Mouse (Mus musculus) olfactory bulb, adult 2 months (tissue): ENCODE measurements around the gene Ccdc110. TPM values are rescaled to one million over a fixed set of nuclear protein-coding genes. Genes with fewer than 3 reads are reported as not detected.

Experiments
- H3K27ac ChIP-seq: fragments of 200-500 bp; 2 replicates; pipeline ENCODE4 v1.5.1; 2012; ENCODE audit warnings: low read depth, low read length; ENCODE audit not compliant: insufficient read depth
- H3K4me1 ChIP-seq: fragments of 200-500 bp; 2 replicates; pipeline ENCODE4 v1.6.1; 2012; ENCODE audit warnings: low read length; ENCODE audit not compliant: control insufficient read depth, insufficient read depth
- H3K4me3 ChIP-seq: fragments of 200-500 bp; 2 replicates; pipeline ENCODE4 v1.5.1; 2012; ENCODE audit warnings: mild to moderate bottlenecking, low read depth, low read length, moderate library complexity; ENCODE audit not compliant: insufficient read depth
- CTCF ChIP-seq: fragments of 200-500 bp; IDR thresholded peaks from 2 replicates; pipeline ENCODE4 v1.5.1; 2012; ENCODE audit warnings: low read depth, mild to moderate bottlenecking, low read length, moderate library complexity; ENCODE audit not compliant: insufficient read depth
- POLR2A ChIP-seq: fragments of 200-500 bp; IDR thresholded peaks from 2 replicates; pipeline ENCODE4 v1.6.1; 2012; ENCODE audit warnings: mild to moderate bottlenecking, low read depth, low read length, moderate library complexity; ENCODE audit not compliant: insufficient read depth
- WGBS: fragments of 180-500 bp; shearing (Covaris S2); methylation state at CpG from one replicate; pipeline ENCODE4 v1.1.7; 2018; 5-methylcytosine and 5-hydroxymethylcytosine counted together
- polyA plus RNA-seq: library from polyadenylated mRNA; stranded (reverse); fragments of >200 nt; gene quantifications from 2 replicates; pipeline ENCODE4 v1.2.4, GENCODE M21; 2012; ENCODE audit warnings: low replicate concordance; ENCODE audit not compliant: missing spikeins, insufficient read depth, insufficient read length

Gene Ccdc110
- not detected in 2 replicates for polyA plus RNA-seq

- 3% methylated on average over 23 of the region's 23 CpGs for WGBS
- Histone ChIP-seq H3K27ac (no peak within 1 kb of the TSS), H3K4me3 (peak within 1 kb of the TSS; percentile 41), H3K4me1 (no peaks in the 10 kb centered on the region)
- TF ChIP-seq CTCF (peak; percentile 100), POLR2A (no peak)
Measured at GRCm38 (mm10) chr8:45934582-45935014, at the start of gene Ccdc110. TSS of gene Ccdc110 (plus strand) at chr8:45934619.

GRCm38 (mm10) chr8:45885202-45885685 lies 49.2 kb upstream of the Ccdc110 start, which contains the start of gene Pdlim3:
TSS of gene Pdlim3 (plus strand) at chr8:45885461.
- no peak for TF ChIP-seq CTCF
- TF ChIP-seq POLR2A: no peak
- WGBS: 4% methylated on average over 22 of the region's 22 CpGs
- H3K4me3 ChIP-seq: peak within 1 kb of the TSS; percentile 24
- H3K4me1 ChIP-seq: peaks cover 9% of the 10 kb centered on the region
- no peak within 1 kb of the TSS for H3K27ac ChIP-seq

- no peak for TF ChIP-seq CTCF
- TF ChIP-seq POLR2A: no peak
- H3K27ac ChIP-seq: no peak overlapping the region
- WGBS: 65% methylated on average over 2 of the region's 2 CpGs
- peaks cover 9% of the 10 kb centered on the region for H3K4me1 ChIP-seq
- H3K4me3 ChIP-seq: no peak overlapping the region
Measured at GRCm38 (mm10) chr8:45885775-45886174, 48.6 kb upstream of the Ccdc110 start.

DNA sequence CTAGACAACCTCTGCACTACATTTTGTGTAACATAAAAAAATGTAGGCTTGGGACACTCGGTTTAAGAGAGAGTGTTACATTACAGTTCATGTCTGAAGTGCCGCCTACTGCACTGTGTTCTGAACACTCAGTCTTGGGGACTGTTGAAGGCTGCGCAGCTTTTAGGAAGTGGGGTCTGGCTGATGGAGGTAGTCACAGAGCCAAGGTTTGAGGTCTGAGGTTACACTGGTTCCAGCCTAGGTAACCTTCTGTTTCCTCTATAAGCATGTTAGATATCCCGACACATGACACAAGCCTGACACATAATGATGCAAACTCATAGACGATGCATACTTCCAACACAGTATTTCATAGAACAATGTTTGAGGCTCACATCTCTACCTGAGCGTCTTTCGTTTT lies 44.7 kb upstream of the Ccdc110 start:
- WGBS: 95% methylated on average over 7 of the region's 7 CpGs
- Histone ChIP-seq H3K4me1 (peaks cover 9% of the 10 kb centered on the region), H3K4me3 (no peak overlapping the region), H3K27ac (no peak overlapping the region)
- TF ChIP-seq POLR2A (no peak), CTCF (no peak)

DNA sequence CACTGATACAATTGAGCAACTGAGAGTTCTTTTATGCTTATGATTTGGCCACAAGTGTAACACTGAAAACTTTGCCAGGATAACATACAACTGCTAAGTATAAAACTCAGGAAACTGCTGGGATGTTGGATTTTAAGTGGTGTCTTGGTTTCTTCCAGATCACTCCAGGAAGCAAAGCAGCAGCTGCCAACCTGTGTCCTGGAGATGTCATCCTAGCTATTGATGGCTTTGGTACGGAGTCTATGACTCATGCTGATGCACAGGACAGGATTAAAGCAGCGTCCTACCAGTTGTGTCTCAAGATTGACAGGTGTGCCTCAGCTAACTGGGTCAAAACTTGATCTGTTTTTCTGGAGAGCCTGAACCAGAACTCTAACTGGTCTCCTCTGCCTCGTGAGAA lies 37.8 kb upstream of the Ccdc110 start:
- Histone ChIP-seq H3K4me1 (no peaks in the 10 kb centered on the region), H3K27ac (no peak overlapping the region), H3K4me3 (no peak overlapping the region)
- 79% methylated on average over 3 of the region's 3 CpGs for WGBS
- TF ChIP-seq POLR2A (no peak), CTCF (no peak)

- Histone ChIP-seq H3K4me1 (no peaks in the 10 kb centered on the region), H3K27ac (no peak overlapping the region), H3K4me3 (no peak overlapping the region)
- WGBS: 52% methylated on average over 3 of the region's 3 CpGs
- no peak for TF ChIP-seq POLR2A
Measured at GRCm38 (mm10) chr8:45899783-45900182, 34.6 kb upstream of the Ccdc110 start.

- no peak for TF ChIP-seq POLR2A
- TF ChIP-seq CTCF: no peak
- no peak overlapping the region for H3K4me3 ChIP-seq
- 67% methylated on average over 8 of the region's 8 CpGs for WGBS
Measured at GRCm38 (mm10) chr8:45901626-45902025, 32.8 kb upstream of the Ccdc110 start.

DNA sequence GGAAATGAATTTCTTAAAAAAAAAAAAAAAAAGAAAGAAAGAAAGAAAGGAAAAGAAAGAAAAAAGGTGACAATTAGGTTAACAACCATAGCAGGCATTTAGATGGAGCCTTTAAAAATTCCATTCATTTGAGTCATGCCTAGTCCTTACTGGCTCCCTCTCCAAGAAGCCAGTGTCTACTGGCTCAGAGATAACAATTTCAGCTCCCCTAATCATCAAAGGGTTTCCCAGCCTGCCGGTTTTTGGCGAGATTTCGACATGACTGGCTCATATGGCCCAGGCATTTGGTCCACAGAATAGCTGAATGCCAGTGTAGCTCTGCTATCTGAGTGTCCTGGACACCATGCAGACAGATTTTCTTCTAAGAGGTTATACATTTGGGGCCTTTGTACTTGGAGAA lies 30.8 kb upstream of the Ccdc110 start:
- 47% methylated on average over 3 of the region's 3 CpGs for WGBS
- Histone ChIP-seq H3K4me3 (no peak overlapping the region), H3K27ac (no peak overlapping the region), H3K4me1 (no peaks in the 10 kb centered on the region)
- TF ChIP-seq CTCF: no peak
- TF ChIP-seq POLR2A: no peak

More at GRCm38 (mm10) chr8:45901626-45902025, 32.8 kb upstream of the Ccdc110 start:
- no peak overlapping the region for H3K27ac ChIP-seq
- H3K4me1 ChIP-seq: no peaks in the 10 kb centered on the region

GRCm38 (mm10) chr8:45905591-45906250 lies 28.7 kb upstream of the Ccdc110 start:
- Histone ChIP-seq H3K4me1 (no peaks in the 10 kb centered on the region), H3K27ac (no peak overlapping the region), H3K4me3 (no peak overlapping the region)
- no peak for TF ChIP-seq CTCF
- TF ChIP-seq POLR2A: no peak
- WGBS: 55% methylated on average over 7 of the region's 7 CpGs
